Mouse (Mus musculus): ENCODE data around the gene Ptprd. TPM values are rescaled to one million over a fixed set of nuclear protein-coding genes. Genes with fewer than 3 reads are reported as not detected.
A peak's percentile ranks its signal among the peaks of the same experiment; 100 is the strongest.

Ptprd gene
- polyA plus RNA-seq, 1 experiment from 2014 or later = 14.9 TPM

GRCm38 (mm10) chr4:76502575-76503278 is 1709.0 kb downstream of the Ptprd start:
- DNase-seq (ENCODE audit: low spot score) (no peak), ATAC-seq (no peak)
- no peaks in the 10 kb centered on the region for H3K4me1 ChIP-seq (ENCODE audit: insufficient read depth, low read depth, low read length)
- no peak overlapping the region for H3K27ac ChIP-seq (ENCODE audit: low read length)
- no peak for TF ChIP-seq EP300 (IDR thresholded peaks at IDR 0.05)
- no peak for TF ChIP-seq CTCF (IDR thresholded peaks at IDR 0.05)
- H3K4me3 ChIP-seq (ENCODE audit: low read depth, low read length) = no peak overlapping the region
- WGBS = 41% methylated on average over 6 of the region's 6 CpGs
- H3K9ac ChIP-seq (replicated peaks; ENCODE audit: low read depth) = no peak overlapping the region
- H3K27me3 ChIP-seq (replicated peaks; ENCODE audit: insufficient read depth, low read length) = no peaks in the 10 kb centered on the region
- no peak overlapping the region for H3K4me2 ChIP-seq (replicated peaks; ENCODE audit: low read depth, low read length)
- no peaks in the 10 kb centered on the region for H3K9me3 ChIP-seq (ENCODE audit: low read length)
- H3K36me3 ChIP-seq (ENCODE audit: insufficient read depth, low read length) = no peaks in the 10 kb centered on the region

GRCm38 (mm10) chr4:76485848-76486247 is 1725.9 kb downstream of the Ptprd start:
- Histone ChIP-seq H3K4me2 (replicated peaks; ENCODE audit: low read depth, low read length) (no peak overlapping the region), H3K9me3 (ENCODE audit: low read length) (no peaks in the 10 kb centered on the region), H3K27me3 (replicated peaks; ENCODE audit: insufficient read depth, low read length) (no peaks in the 10 kb centered on the region), H3K36me3 (ENCODE audit: insufficient read depth, low read length) (no peaks in the 10 kb centered on the region), H3K4me3 (ENCODE audit: low read depth, low read length) (no peak overlapping the region), H3K4me1 (ENCODE audit: insufficient read depth, low read depth, low read length) (no peaks in the 10 kb centered on the region), H3K9ac (replicated peaks; ENCODE audit: low read depth) (no peak overlapping the region), H3K27ac (ENCODE audit: low read length) (no peak overlapping the region)
- DNase-seq (ENCODE audit: low spot score) = peak; percentile 8
- peak; percentile 43 for TF ChIP-seq CTCF (IDR thresholded peaks at IDR 0.05)
- TF ChIP-seq EP300 (IDR thresholded peaks at IDR 0.05) = no peak
- 26% methylated on average over 3 of the region's 3 CpGs for WGBS
- no peak for ATAC-seq

GRCm38 (mm10) chr4:76468366-76469100 is 1743.2 kb downstream of the Ptprd start:
- DNase-seq (ENCODE audit: low spot score) (no peak), ATAC-seq (no peak)
- no peak for TF ChIP-seq EP300 (IDR thresholded peaks at IDR 0.05)
- no peak for TF ChIP-seq CTCF (IDR thresholded peaks at IDR 0.05)
- Histone ChIP-seq H3K36me3 (ENCODE audit: insufficient read depth, low read length) (no peaks in the 10 kb centered on the region), H3K4me3 (ENCODE audit: low read depth, low read length) (no peak overlapping the region), H3K27ac (ENCODE audit: low read length) (no peak overlapping the region), H3K27me3 (replicated peaks; ENCODE audit: insufficient read depth, low read length) (no peaks in the 10 kb centered on the region), H3K9me3 (ENCODE audit: low read length) (no peaks in the 10 kb centered on the region), H3K9ac (replicated peaks; ENCODE audit: low read depth) (no peak overlapping the region), H3K4me1 (ENCODE audit: insufficient read depth, low read depth, low read length) (no peaks in the 10 kb centered on the region), H3K4me2 (replicated peaks; ENCODE audit: low read depth, low read length) (no peak overlapping the region)
- WGBS = 61% methylated on average over 3 of the region's 3 CpGs

- WGBS = 60% methylated on average over 1 of the region's 1 CpGs
- Histone ChIP-seq H3K27me3 (replicated peaks; ENCODE audit: insufficient read depth, low read length) (no peaks in the 10 kb centered on the region), H3K4me2 (replicated peaks; ENCODE audit: low read depth, low read length) (no peak overlapping the region), H3K27ac (ENCODE audit: low read length) (no peak overlapping the region), H3K9ac (replicated peaks; ENCODE audit: low read depth) (no peak overlapping the region), H3K4me1 (ENCODE audit: insufficient read depth, low read depth, low read length) (no peaks in the 10 kb centered on the region), H3K4me3 (ENCODE audit: low read depth, low read length) (no peak overlapping the region), H3K36me3 (ENCODE audit: insufficient read depth, low read length) (no peaks in the 10 kb centered on the region), H3K9me3 (ENCODE audit: low read length) (no peaks in the 10 kb centered on the region)
- ATAC-seq (no peak), DNase-seq (ENCODE audit: low spot score) (no peak)
- TF ChIP-seq EP300 (IDR thresholded peaks at IDR 0.05) = no peak
- no peak for TF ChIP-seq CTCF (IDR thresholded peaks at IDR 0.05)
Observed at GRCm38 (mm10) chr4:76464682-76465081, 1747.1 kb downstream of the Ptprd start.

- H3K4me1 ChIP-seq (ENCODE audit: insufficient read depth, low read depth, low read length) = no peaks in the 10 kb centered on the region
- H3K4me2 ChIP-seq (replicated peaks; ENCODE audit: low read depth, low read length) = no peak overlapping the region
- no peaks in the 10 kb centered on the region for H3K27me3 ChIP-seq (replicated peaks; ENCODE audit: insufficient read depth, low read length)
- no peak overlapping the region for H3K4me3 ChIP-seq (ENCODE audit: low read depth, low read length)
- no peak for TF ChIP-seq CTCF (IDR thresholded peaks at IDR 0.05)
- TF ChIP-seq EP300 (IDR thresholded peaks at IDR 0.05) = no peak
- H3K9ac ChIP-seq (replicated peaks; ENCODE audit: low read depth) = no peak overlapping the region
- no peaks in the 10 kb centered on the region for H3K36me3 ChIP-seq (ENCODE audit: insufficient read depth, low read length)
- 57% methylated on average over 5 of the region's 5 CpGs for WGBS
- DNase-seq (ENCODE audit: low spot score) = no peak
- no peak overlapping the region for H3K27ac ChIP-seq (ENCODE audit: low read length)
- no peaks in the 10 kb centered on the region for H3K9me3 ChIP-seq (ENCODE audit: low read length)
- ATAC-seq = no peak
Observed at GRCm38 (mm10) chr4:76461336-76461735, 1750.4 kb downstream of the Ptprd start.

GRCm38 (mm10) chr4:76460556-76460955 is 1751.2 kb downstream of the Ptprd start:
- H3K9me3 ChIP-seq (ENCODE audit: low read length) = no peaks in the 10 kb centered on the region
- no peak overlapping the region for H3K4me3 ChIP-seq (ENCODE audit: low read depth, low read length)
- H3K27ac ChIP-seq (ENCODE audit: low read length) = no peak overlapping the region
- TF ChIP-seq CTCF (IDR thresholded peaks at IDR 0.05) (no peak), EP300 (IDR thresholded peaks at IDR 0.05) (no peak)
- H3K36me3 ChIP-seq (ENCODE audit: insufficient read depth, low read length) = no peaks in the 10 kb centered on the region
- DNase-seq (ENCODE audit: low spot score) (no peak), ATAC-seq (no peak)
- H3K4me2 ChIP-seq (replicated peaks; ENCODE audit: low read depth, low read length) = no peak overlapping the region
- no peaks in the 10 kb centered on the region for H3K27me3 ChIP-seq (replicated peaks; ENCODE audit: insufficient read depth, low read length)
- WGBS = 66% methylated on average over 1 of the region's 1 CpGs
- H3K9ac ChIP-seq (replicated peaks; ENCODE audit: low read depth) = no peak overlapping the region
- no peaks in the 10 kb centered on the region for H3K4me1 ChIP-seq (ENCODE audit: insufficient read depth, low read depth, low read length)

Data from lung, postnatal 0 days (tissue).